Mouse (Mus musculus): ENCODE data around the gene Olfr370.

GRCm38 (mm10) chr8:83576921-83577320, 41.3 kb downstream of the Olfr370 start:
- TF ChIP-seq CTCF (IDR thresholded peaks at IDR 0.05; ENCODE audit: low read depth) = no peak
- TF ChIP-seq EP300 (IDR thresholded peaks at IDR 0.05; ENCODE audit: low read depth) = no peak
